ENCODE assay signal across 14 mouse cellular contexts in genomic region chr2:123914021-123914420, GRCm38 (mm10).
"Had no signal": no experiment of that assay in that cellular context is flagged by ENCODE, and none has a peak within 500 bp of the region (broad histone marks: within the 10 kb centered on the region; RNA-seq: fewer than 3 reads in every experiment).

No protein-coding gene starts in this region.

- H3K27ac ChIP-seq: kidney, embryonic 15.5 days; limb, embryonic 12.5 days; liver, embryonic 13.5 days; midbrain, embryonic 12.5 days; neural tube, embryonic 13.5 days; stomach, embryonic 15.5 days had no signal

- H3K36me3 ChIP-seq: kidney, embryonic 15.5 days; limb, embryonic 12.5 days; liver, embryonic 13.5 days; midbrain, embryonic 12.5 days; neural tube, embryonic 13.5 days; stomach, embryonic 15.5 days had no signal

- H3K4me2 ChIP-seq: kidney, embryonic 15.5 days; limb, embryonic 12.5 days; liver, embryonic 13.5 days; midbrain, embryonic 12.5 days; neural tube, embryonic 13.5 days; stomach, embryonic 15.5 days had no signal

- DNase-seq: kidney, adult 2 months; kidney, postnatal 14 days; liver; liver, embryonic 13.5 days; liver, postnatal 0 days; retina, postnatal 1 day; thymus, postnatal 14 days had no signal

- H3K4me1 ChIP-seq: kidney, embryonic 15.5 days; limb, embryonic 12.5 days; liver, embryonic 13.5 days; midbrain, embryonic 12.5 days; neural tube, embryonic 13.5 days; stomach, embryonic 15.5 days had no signal

- ATAC-seq: intestine, embryonic 16.5 days; liver, postnatal 0 days; midbrain, embryonic 16.5 days had no signal

- H3K27me3 ChIP-seq: kidney, embryonic 15.5 days; limb, embryonic 12.5 days; liver, embryonic 13.5 days; midbrain, embryonic 12.5 days; neural tube, embryonic 13.5 days; stomach, embryonic 15.5 days had no signal

- H3K9ac ChIP-seq: kidney, embryonic 15.5 days; limb, embryonic 12.5 days; liver, embryonic 13.5 days; liver, postnatal 0 days; midbrain, embryonic 12.5 days; neural tube, embryonic 13.5 days; stomach, embryonic 15.5 days had no signal

- H3K9me3 ChIP-seq: kidney, embryonic 15.5 days; limb, embryonic 12.5 days; liver, embryonic 13.5 days; midbrain, embryonic 12.5 days; neural tube, embryonic 13.5 days; stomach, embryonic 15.5 days had no signal

- H3K4me3 ChIP-seq: kidney, embryonic 15.5 days; limb, embryonic 12.5 days; liver, embryonic 13.5 days; midbrain, embryonic 12.5 days; neural tube, embryonic 13.5 days; stomach, embryonic 15.5 days had no signal
